ENCODE assay signal across 9 mouse cellular contexts in genomic region chr4:96591791-96592150, GRCm38 (mm10). TPM values are rescaled to one million over a fixed set of nuclear protein-coding genes. Genes with fewer than 3 reads are reported as not detected.
DNase-seq lines count a peak whose midpoint lies in the region; ATAC-seq lines count a peak whose summit lies in the region.
"Had no signal": no experiment of that assay in that cellular context is flagged by ENCODE, and none has a peak within 500 bp of the region (broad histone marks: within the 10 kb centered on the region; RNA-seq: fewer than 3 reads in every experiment).

No protein-coding gene starts in this region.

- H3K27ac ChIP-seq in forebrain, embryonic 13.5 days, result peak overlapping the region; percentile 78; the same call in 1 of the 2 replicates
- H3K27ac ChIP-seq in hindbrain, embryonic 12.5 days, result no peak overlapping the region

- no peaks in the 10 kb centered on the region for H3K27me3 ChIP-seq in forebrain, embryonic 13.5 days
- no peaks in the 10 kb centered on the region for H3K27me3 ChIP-seq in hindbrain, embryonic 12.5 days

- H3K4me1 ChIP-seq in forebrain, embryonic 13.5 days, result peaks cover 17% of the 10 kb centered on the region
- H3K4me1 ChIP-seq in hindbrain, embryonic 12.5 days, result peaks cover 7% of the 10 kb centered on the region

- H3K9ac ChIP-seq in forebrain, embryonic 13.5 days, result peak overlapping the region; percentile 60; the same call in 1 of the 2 replicates
- no peak overlapping the region for H3K9ac ChIP-seq in hindbrain, embryonic 12.5 days

- peak; percentile 1 for DNase-seq in thymus, postnatal 25 days
- no peak for DNase-seq in thymus, postnatal 14 days
- DNase-seq in layer of hippocampus, adult 9-10 months (ENCODE audit: low spot score), result peak; percentile 32
- DNase-seq in lung, postnatal 14 days, result peak; percentile 71
- DNase-seq in right cerebral cortex, postnatal 25 days, result peak; percentile 44
- no peak for DNase-seq in T-cell, adult 2 months (ENCODE audit: low spot score)

- ATAC-seq in forebrain, embryonic 13.5 days, result peak; percentile 88
- peak; percentile 83 for ATAC-seq in hindbrain, embryonic 12.5 days (ENCODE audit: low FRiP score)

- H3K4me2 ChIP-seq in forebrain, embryonic 13.5 days, result peak overlapping the region; percentile 64
- peak overlapping the region; percentile 50 for H3K4me2 ChIP-seq in hindbrain, embryonic 12.5 days (replicated peaks)

- WGBS in forebrain, embryonic 13.5 days, result 8% methylated on average over 4 of the region's 4 CpGs
- 30% methylated on average over 4 of the region's 4 CpGs for WGBS in hindbrain, embryonic 12.5 days

- no peaks in the 10 kb centered on the region for H3K36me3 ChIP-seq in forebrain, embryonic 13.5 days (ENCODE audit: poor library complexity, severe bottlenecking)
- H3K36me3 ChIP-seq in hindbrain, embryonic 12.5 days, result no peaks in the 10 kb centered on the region
- H3K36me3 ChIP-seq: G1E had no signal

- H3K4me3 ChIP-seq in forebrain, embryonic 13.5 days, result peak overlapping the region; percentile 38
- peak overlapping the region; percentile 27; the same call in 1 of the 2 replicates for H3K4me3 ChIP-seq in hindbrain, embryonic 12.5 days

- no peaks in the 10 kb centered on the region for H3K9me3 ChIP-seq in forebrain, embryonic 13.5 days (replicated peaks)
- H3K9me3 ChIP-seq in hindbrain, embryonic 12.5 days (replicated peaks), result no peaks in the 10 kb centered on the region

RNA-seq across cellular contexts. Expression of gene Cyp2j9, which starts 0.4 kb away (rescaled TPM):
- 2.1 and 2.5 TPM in 2 replicates for polyA plus RNA-seq in forebrain, embryonic 13.5 days (2015; fragmentation: Nextera tagmentation; extraction: Ambion mirVana)
- polyA plus RNA-seq in hindbrain, embryonic 12.5 days (2016; fragmentation: Nextera tagmentation; extraction: Ambion mirVana), result 1.9 TPM in 2 replicates
- polyA plus RNA-seq: G1E had no signal

RNA-seq across cellular contexts. Expression of gene Cyp2j6, which starts 38.3 kb away (rescaled TPM):
- 2.6 and 2.8 TPM in 2 replicates for polyA plus RNA-seq in forebrain, embryonic 13.5 days (2015; fragmentation: Nextera tagmentation; extraction: Ambion mirVana)
- polyA plus RNA-seq in hindbrain, embryonic 12.5 days (2016; fragmentation: Nextera tagmentation; extraction: Ambion mirVana), result 6.3 and 7.6 TPM in 2 replicates
- polyA plus RNA-seq: G1E had no signal

Comparison
In these comparisons a context has a peak if more than half of its experiments do, and no peak if none do; other contexts are left out.
1. DNase-seq: peak in thymus, postnatal 25 days (single experiment), layer of hippocampus, adult 9-10 months (single experiment), lung, postnatal 14 days (single experiment) and right cerebral cortex, postnatal 25 days (single experiment); none in thymus, postnatal 14 days (single experiment) and T-cell, adult 2 months (single experiment).